Mouse (Mus musculus): Measurements from ENCODE around the gene Lrpap1. TPM values are rescaled to one million over a fixed set of nuclear protein-coding genes. Genes with fewer than 3 reads are reported as not detected.
A peak's percentile ranks its signal among the peaks of the same experiment; 100 is the strongest.

The Lrpap1 gene
- polyA plus RNA-seq, 1 experiment from 2014 or later = 104 TPM

DNA sequence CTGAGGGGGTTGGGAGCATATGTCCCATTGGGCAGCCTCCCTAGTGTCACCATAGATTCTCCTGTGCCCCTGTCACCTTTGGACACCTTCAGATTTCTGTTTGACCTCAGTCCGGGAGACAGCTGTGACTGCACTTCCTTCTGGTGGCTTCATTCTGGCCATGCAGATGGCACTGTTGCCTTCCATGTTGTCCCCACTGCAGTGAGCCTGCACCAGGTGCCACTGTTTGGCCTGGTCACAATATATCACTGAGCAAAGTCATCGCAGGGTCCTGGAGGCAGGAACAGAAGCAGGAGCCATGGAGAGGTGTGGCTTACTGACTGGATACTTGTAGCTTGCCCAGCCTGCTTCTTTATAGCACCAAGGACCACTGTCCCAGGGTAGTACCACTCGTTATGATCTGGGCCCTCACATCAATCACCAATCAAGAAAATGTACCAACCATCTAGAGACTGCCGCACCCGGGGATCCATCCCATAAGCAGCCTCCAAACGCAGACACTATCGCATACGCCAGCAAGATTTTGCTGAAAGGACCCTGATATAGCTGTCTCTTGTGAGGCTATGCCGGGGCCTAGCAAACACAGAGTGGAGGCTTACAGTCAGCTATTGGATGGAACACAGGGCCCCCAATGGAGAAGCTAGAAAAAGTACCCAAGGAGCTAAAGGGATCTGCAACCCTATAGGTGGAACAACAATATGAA lies 26.9 kb upstream of the Lrpap1 start:
- H3K27me3 ChIP-seq (ENCODE audit: control insufficient read depth, insufficient read depth, low read length) = no peaks in the 10 kb centered on the region
- 94% methylated on average over 9 of the region's 9 CpGs for WGBS
- H3K9ac ChIP-seq (ENCODE audit: low read depth, low read length) = no peak overlapping the region
- H3K4me2 ChIP-seq (replicated peaks; ENCODE audit: low read depth, low read length) = no peak overlapping the region
- DNase-seq (ENCODE audit: low spot score) = no peak
- no peaks in the 10 kb centered on the region for H3K36me3 ChIP-seq (ENCODE audit: control insufficient read depth, insufficient read depth, low read length)
- H3K4me3 ChIP-seq (ENCODE audit: low read depth, low read length) = no peak overlapping the region
- no peaks in the 10 kb centered on the region for H3K4me1 ChIP-seq (replicated peaks; ENCODE audit: control insufficient read depth, insufficient read depth, low read length)
- H3K27ac ChIP-seq (ENCODE audit: low read depth, low read length) = no peak overlapping the region
- ATAC-seq (ENCODE audit: low FRiP score) = no peak
- no peaks in the 10 kb centered on the region for H3K9me3 ChIP-seq (ENCODE audit: control insufficient read depth, low read length)

DNA sequence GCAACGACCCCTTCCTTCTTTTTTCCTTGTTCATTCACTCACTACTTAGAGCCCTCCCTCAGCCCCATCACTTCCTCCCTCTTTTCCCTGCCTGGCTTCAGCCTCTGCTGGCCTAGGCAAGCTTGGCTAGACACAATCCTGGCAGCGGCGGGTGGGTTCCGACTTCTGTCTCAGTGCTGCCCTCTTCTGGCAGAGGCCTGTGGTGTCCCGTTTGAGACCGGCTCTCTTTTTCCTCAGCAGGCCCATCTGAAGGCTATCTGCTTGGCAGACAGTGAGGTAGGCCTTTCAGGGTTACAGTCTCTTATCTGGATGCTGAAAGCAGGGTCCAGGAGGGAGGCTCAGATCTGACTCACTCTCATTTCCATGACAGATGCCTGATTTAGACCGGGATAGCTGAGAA lies 26.2 kb upstream of the Lrpap1 start:
- 8% methylated on average over 7 of the region's 7 CpGs for WGBS
- ATAC-seq (ENCODE audit: low FRiP score) = 0 out of 2 replicates have a peak, but pooled peaks have one; percentile 43
- Histone ChIP-seq H3K4me1 (replicated peaks; ENCODE audit: control insufficient read depth, insufficient read depth, low read length) (no peaks in the 10 kb centered on the region), H3K27ac (ENCODE audit: low read depth, low read length) (no peak overlapping the region), H3K9ac (ENCODE audit: low read depth, low read length) (no peak overlapping the region), H3K36me3 (ENCODE audit: control insufficient read depth, insufficient read depth, low read length) (no peaks in the 10 kb centered on the region), H3K9me3 (ENCODE audit: control insufficient read depth, low read length) (no peaks in the 10 kb centered on the region), H3K4me3 (ENCODE audit: low read depth, low read length) (no peak overlapping the region), H3K27me3 (ENCODE audit: control insufficient read depth, insufficient read depth, low read length) (no peaks in the 10 kb centered on the region), H3K4me2 (replicated peaks; ENCODE audit: low read depth, low read length) (no peak overlapping the region)
- peak; percentile 93 for DNase-seq (ENCODE audit: low spot score)

DNA sequence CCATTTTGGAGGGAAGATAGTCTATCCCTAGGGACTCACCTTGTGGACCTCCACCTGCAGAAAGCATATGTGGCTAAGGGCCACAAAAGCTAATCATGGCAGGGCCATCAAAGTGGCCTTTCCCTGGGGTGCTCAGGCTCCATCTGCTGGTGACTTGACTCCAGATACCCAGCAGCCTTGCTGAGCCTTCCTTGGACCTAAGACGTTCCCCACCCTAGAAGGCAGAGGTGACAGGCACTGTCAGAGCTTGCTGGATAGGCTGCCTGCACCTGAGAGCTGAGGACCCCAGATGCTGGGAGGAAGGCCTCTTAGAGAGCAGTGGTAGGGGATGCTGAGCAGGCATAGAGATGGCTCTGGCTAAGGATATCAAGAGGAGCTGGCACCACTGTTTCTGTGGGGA lies 25.7 kb upstream of the Lrpap1 start:
- Histone ChIP-seq H3K4me1 (replicated peaks; ENCODE audit: control insufficient read depth, insufficient read depth, low read length) (no peaks in the 10 kb centered on the region), H3K4me3 (ENCODE audit: low read depth, low read length) (no peak overlapping the region), H3K9me3 (ENCODE audit: control insufficient read depth, low read length) (no peaks in the 10 kb centered on the region), H3K36me3 (ENCODE audit: control insufficient read depth, insufficient read depth, low read length) (no peaks in the 10 kb centered on the region), H3K4me2 (replicated peaks; ENCODE audit: low read depth, low read length) (no peak overlapping the region), H3K9ac (ENCODE audit: low read depth, low read length) (no peak overlapping the region), H3K27ac (ENCODE audit: low read depth, low read length) (no peak overlapping the region), H3K27me3 (ENCODE audit: control insufficient read depth, insufficient read depth, low read length) (no peaks in the 10 kb centered on the region)
- WGBS = 18% methylated on average over 1 of the region's 1 CpGs
- ATAC-seq (ENCODE audit: low FRiP score) = no peak
- no peak for DNase-seq (ENCODE audit: low spot score)

DNA sequence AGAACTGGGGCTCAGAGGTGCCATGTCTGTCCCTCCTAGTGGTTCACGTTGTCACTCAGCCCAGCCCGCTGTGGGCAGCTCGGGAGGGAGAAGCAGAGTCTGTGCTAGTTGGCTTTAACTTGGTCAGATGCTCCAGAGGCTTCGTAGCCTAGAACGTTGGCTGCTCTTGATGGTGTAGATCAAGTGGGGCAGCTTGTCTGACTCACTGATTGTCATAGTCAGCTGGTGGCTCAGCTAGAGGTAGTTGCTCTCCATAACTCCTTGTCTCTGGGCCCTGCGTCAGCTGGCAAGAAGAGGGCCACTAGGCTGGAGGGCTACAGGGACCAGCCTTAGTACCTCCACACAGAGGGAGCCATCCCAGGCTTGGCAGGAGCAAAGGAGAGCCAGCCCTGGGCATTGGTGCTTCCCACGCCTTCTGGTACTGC lies 24.2 kb upstream of the Lrpap1 start:
- Histone ChIP-seq H3K9ac (ENCODE audit: low read depth, low read length) (no peak overlapping the region), H3K4me1 (replicated peaks; ENCODE audit: control insufficient read depth, insufficient read depth, low read length) (no peaks in the 10 kb centered on the region), H3K4me3 (ENCODE audit: low read depth, low read length) (no peak overlapping the region), H3K27me3 (ENCODE audit: control insufficient read depth, insufficient read depth, low read length) (no peaks in the 10 kb centered on the region), H3K36me3 (ENCODE audit: control insufficient read depth, insufficient read depth, low read length) (no peaks in the 10 kb centered on the region), H3K27ac (ENCODE audit: low read depth, low read length) (no peak overlapping the region), H3K9me3 (ENCODE audit: control insufficient read depth, low read length) (no peaks in the 10 kb centered on the region), H3K4me2 (replicated peaks; ENCODE audit: low read depth, low read length) (no peak overlapping the region)
- ATAC-seq (ENCODE audit: low FRiP score) (no peak), DNase-seq (ENCODE audit: low spot score) (no peak)
- 89% methylated on average over 7 of the region's 7 CpGs for WGBS

DNA sequence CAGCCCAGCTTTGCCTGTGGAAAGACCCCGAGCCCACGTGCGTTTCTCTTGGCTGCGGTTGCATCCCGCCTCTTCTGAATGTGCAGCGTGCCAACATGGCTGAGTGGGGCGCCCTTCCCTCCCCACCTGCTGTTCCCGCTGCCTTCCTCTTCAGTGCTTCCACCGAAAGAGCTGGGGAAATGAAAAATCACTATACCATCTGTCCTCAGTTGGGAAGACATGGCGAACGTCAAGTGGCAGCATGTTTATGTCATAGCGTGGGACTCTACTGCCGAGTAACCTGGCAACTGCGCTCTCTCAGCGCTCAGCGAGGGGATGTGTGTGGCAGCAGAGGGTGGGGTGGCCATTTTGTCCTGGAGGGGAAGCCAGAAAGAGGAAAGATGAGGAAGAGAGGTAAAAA lies 23.6 kb upstream of the Lrpap1 start:
- Histone ChIP-seq H3K27ac (ENCODE audit: low read depth, low read length) (no peak overlapping the region), H3K4me3 (ENCODE audit: low read depth, low read length) (no peak overlapping the region), H3K4me2 (replicated peaks; ENCODE audit: low read depth, low read length) (no peak overlapping the region), H3K4me1 (replicated peaks; ENCODE audit: control insufficient read depth, insufficient read depth, low read length) (no peaks in the 10 kb centered on the region), H3K9me3 (ENCODE audit: control insufficient read depth, low read length) (no peaks in the 10 kb centered on the region), H3K36me3 (ENCODE audit: control insufficient read depth, insufficient read depth, low read length) (no peaks in the 10 kb centered on the region), H3K27me3 (ENCODE audit: control insufficient read depth, insufficient read depth, low read length) (no peaks in the 10 kb centered on the region), H3K9ac (ENCODE audit: low read depth, low read length) (no peak overlapping the region)
- no peak for ATAC-seq (ENCODE audit: low FRiP score)
- 88% methylated on average over 16 of the region's 16 CpGs for WGBS
- no peak for DNase-seq (ENCODE audit: low spot score)

DNA sequence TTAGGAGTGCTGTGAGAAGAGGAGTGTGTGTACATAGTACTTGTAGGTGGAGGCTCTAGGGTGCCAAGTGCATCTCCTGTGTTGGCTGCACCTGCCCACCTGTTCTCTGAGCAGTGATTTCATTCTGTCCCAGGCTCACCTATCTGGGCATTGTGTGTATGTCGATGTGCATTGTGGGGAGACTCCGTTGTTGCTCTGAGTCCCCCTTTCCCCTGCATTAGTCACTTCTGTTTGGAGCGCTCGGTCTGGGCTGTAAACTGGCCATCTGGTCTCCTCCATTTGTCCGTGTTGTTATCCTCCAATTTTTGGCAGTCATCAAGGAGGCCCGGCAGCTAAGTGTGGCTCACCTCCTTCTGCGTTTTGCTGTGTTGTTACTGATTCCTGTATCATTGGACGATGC lies 14.5 kb upstream of the Lrpap1 start:
- H3K4me3 ChIP-seq (ENCODE audit: low read depth, low read length) = no peak overlapping the region
- WGBS = 85% methylated on average over 8 of the region's 8 CpGs
- H3K9ac ChIP-seq (ENCODE audit: low read depth, low read length) = no peak overlapping the region
- H3K27ac ChIP-seq (ENCODE audit: low read depth, low read length) = no peak overlapping the region
- no peaks in the 10 kb centered on the region for H3K27me3 ChIP-seq (ENCODE audit: control insufficient read depth, insufficient read depth, low read length)
- ATAC-seq (ENCODE audit: low FRiP score) (no peak), DNase-seq (ENCODE audit: low spot score) (no peak)
- H3K4me2 ChIP-seq (replicated peaks; ENCODE audit: low read depth, low read length) = no peak overlapping the region
- H3K9me3 ChIP-seq (ENCODE audit: control insufficient read depth, low read length) = no peaks in the 10 kb centered on the region
- H3K36me3 ChIP-seq (ENCODE audit: control insufficient read depth, insufficient read depth, low read length) = no peaks in the 10 kb centered on the region
- H3K4me1 ChIP-seq (replicated peaks; ENCODE audit: control insufficient read depth, insufficient read depth, low read length) = no peaks in the 10 kb centered on the region

DNA sequence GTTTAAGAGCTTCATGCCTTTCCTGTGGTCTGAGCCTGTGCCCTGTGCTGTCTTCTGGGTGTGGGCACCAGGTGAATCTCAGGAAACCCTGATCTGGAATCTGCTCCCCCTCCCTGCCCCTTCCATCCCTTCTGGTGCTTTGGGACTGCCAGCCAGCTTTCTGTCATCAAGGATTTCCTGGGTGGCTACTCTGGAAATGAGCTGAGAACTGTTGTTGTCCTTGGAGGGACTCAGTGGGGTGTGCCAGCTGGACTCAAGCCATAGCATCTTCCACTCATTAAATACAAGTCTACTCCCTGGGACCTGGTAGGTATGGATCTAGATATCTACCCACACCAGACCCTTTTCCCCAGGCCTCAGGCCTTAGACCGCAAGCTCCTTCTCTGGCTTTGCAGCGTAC lies 12.9 kb upstream of the Lrpap1 start:
- Histone ChIP-seq H3K4me3 (ENCODE audit: low read depth, low read length) (no peak overlapping the region), H3K36me3 (ENCODE audit: control insufficient read depth, insufficient read depth, low read length) (no peaks in the 10 kb centered on the region), H3K27ac (ENCODE audit: low read depth, low read length) (no peak overlapping the region), H3K9me3 (ENCODE audit: control insufficient read depth, low read length) (no peaks in the 10 kb centered on the region), H3K4me2 (replicated peaks; ENCODE audit: low read depth, low read length) (no peak overlapping the region), H3K4me1 (replicated peaks; ENCODE audit: control insufficient read depth, insufficient read depth, low read length) (no peaks in the 10 kb centered on the region), H3K27me3 (ENCODE audit: control insufficient read depth, insufficient read depth, low read length) (no peaks in the 10 kb centered on the region), H3K9ac (ENCODE audit: low read depth, low read length) (no peak overlapping the region)
- ATAC-seq (ENCODE audit: low FRiP score) = no peak
- no peak for DNase-seq (ENCODE audit: low spot score)
- 93% methylated on average over 2 of the region's 2 CpGs for WGBS

DNA sequence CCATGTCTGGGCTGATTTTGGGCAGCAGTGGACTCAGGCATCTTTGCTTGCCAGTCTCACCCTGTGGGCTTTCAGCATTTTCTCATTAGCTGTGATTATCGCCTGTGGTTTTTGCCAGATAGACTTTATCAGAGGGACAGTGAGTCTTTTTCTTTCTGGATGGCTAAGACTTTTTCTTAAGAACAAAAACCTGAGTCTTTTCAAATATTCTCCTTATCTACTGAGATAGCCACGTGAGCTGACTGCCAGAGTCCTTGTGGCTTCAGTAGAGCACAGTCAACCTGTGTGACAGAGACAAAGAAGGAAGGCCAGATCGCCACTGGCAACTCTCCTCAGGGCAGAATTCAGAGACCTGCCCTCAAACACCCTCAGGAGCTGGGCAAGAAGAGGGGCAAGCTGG lies 12.1 kb upstream of the Lrpap1 start:
- Histone ChIP-seq H3K9ac (ENCODE audit: low read depth, low read length) (no peak overlapping the region), H3K4me3 (ENCODE audit: low read depth, low read length) (no peak overlapping the region), H3K27me3 (ENCODE audit: control insufficient read depth, insufficient read depth, low read length) (no peaks in the 10 kb centered on the region), H3K36me3 (ENCODE audit: control insufficient read depth, insufficient read depth, low read length) (no peaks in the 10 kb centered on the region), H3K4me2 (replicated peaks; ENCODE audit: low read depth, low read length) (no peak overlapping the region), H3K27ac (ENCODE audit: low read depth, low read length) (no peak overlapping the region), H3K4me1 (replicated peaks; ENCODE audit: control insufficient read depth, insufficient read depth, low read length) (no peaks in the 10 kb centered on the region), H3K9me3 (ENCODE audit: control insufficient read depth, low read length) (no peaks in the 10 kb centered on the region)
- no peak for ATAC-seq (ENCODE audit: low FRiP score)
- DNase-seq (ENCODE audit: low spot score) = no peak
- 81% methylated on average over 3 of the region's 3 CpGs for WGBS

DNA sequence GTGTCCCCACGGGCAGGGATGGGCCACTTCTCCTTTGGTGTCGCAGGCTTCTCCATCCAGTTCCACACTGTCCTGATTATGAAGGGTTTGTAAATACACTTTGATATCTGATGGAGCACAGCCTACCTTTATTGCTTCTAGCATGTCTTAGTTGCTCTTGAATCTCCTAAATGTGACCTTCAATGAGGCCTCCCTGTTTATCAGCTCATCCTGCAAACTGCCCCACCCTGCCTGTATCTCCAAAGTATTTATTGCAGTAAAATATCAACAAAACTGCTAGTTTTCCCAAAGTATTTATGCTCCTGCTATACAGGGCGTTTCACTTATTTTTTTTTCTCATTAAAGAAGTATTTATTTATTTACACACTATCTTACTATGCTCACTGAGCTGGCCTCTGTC lies 10.4 kb upstream of the Lrpap1 start:
- no peak overlapping the region for H3K9ac ChIP-seq (ENCODE audit: low read depth, low read length)
- ATAC-seq (ENCODE audit: low FRiP score) = no peak
- no peak for DNase-seq (ENCODE audit: low spot score)

More for the DNA sequence above, 10.4 kb upstream of the Lrpap1 start:
- WGBS = 81% methylated on average over 3 of the region's 3 CpGs
- no peaks in the 10 kb centered on the region for H3K4me1 ChIP-seq (replicated peaks; ENCODE audit: control insufficient read depth, insufficient read depth, low read length)
- no peaks in the 10 kb centered on the region for H3K9me3 ChIP-seq (ENCODE audit: control insufficient read depth, low read length)
- no peak overlapping the region for H3K4me3 ChIP-seq (ENCODE audit: low read depth, low read length)
- no peaks in the 10 kb centered on the region for H3K27me3 ChIP-seq (ENCODE audit: control insufficient read depth, insufficient read depth, low read length)
- no peak overlapping the region for H3K4me2 ChIP-seq (replicated peaks; ENCODE audit: low read depth, low read length)
- no peak overlapping the region for H3K27ac ChIP-seq (ENCODE audit: low read depth, low read length)
- H3K36me3 ChIP-seq (ENCODE audit: control insufficient read depth, insufficient read depth, low read length) = no peaks in the 10 kb centered on the region
